Mouse (Mus musculus) stomach, postnatal 0 days (tissue): ENCODE data around the gene Msh3. TPM values are rescaled to one million over a fixed set of nuclear protein-coding genes. Genes with fewer than 3 reads are reported as not detected.
A peak's percentile ranks its signal among the peaks of the same experiment; 100 is the strongest.

Source experiments
- ATAC-seq: fragments of 200-750 bp; cut with Nextera tagmentation; 2 replicates; pipeline ENCODE4 v1.8.0; 2017; ENCODE audit not compliant: low FRiP score, low TSS enrichment
- DNase-seq: peaks from one replicate; pipeline ENCODE4 v3.0.0-alpha.2; 2016; ENCODE audit warnings: low spot score
- H3K27ac ChIP-seq: fragments of 300-500 bp; sonication (generic); replicated peaks from 2 replicates; pipeline ENCODE4 v1.5.1; 2014; ENCODE audit warnings: mild to moderate bottlenecking, control low read depth
- H3K27me3 ChIP-seq: fragments of 300-500 bp; sonication (generic); 2 replicates; pipeline ENCODE4 v1.6.1; 2014; ENCODE audit warnings: low read length; ENCODE audit not compliant: control insufficient read depth, insufficient read depth
- H3K36me3 ChIP-seq: fragments of 300-500 bp; sonication (generic); 2 replicates; pipeline ENCODE4 v1.6.1; 2014; ENCODE audit warnings: low read length, mixed read lengths; ENCODE audit not compliant: control insufficient read depth, insufficient read depth
- H3K4me1 ChIP-seq: fragments of 300-500 bp; sonication (generic); replicated peaks from 2 replicates; pipeline ENCODE4 v1.6.1; 2014; ENCODE audit warnings: antibody characterized with exemption; ENCODE audit not compliant: control insufficient read depth, insufficient read depth
- H3K4me2 ChIP-seq: fragments of 300-500 bp; sonication (generic); replicated peaks from 2 replicates; pipeline ENCODE4 v1.6.1; 2014; ENCODE audit warnings: low read depth, mild to moderate bottlenecking, control low read depth, moderate library complexity
- H3K4me3 ChIP-seq: fragments of 300-500 bp; sonication (generic); 2 replicates; pipeline ENCODE4 v1.5.1; 2014; ENCODE audit warnings: low read depth, low read length, control low read depth
- H3K9ac ChIP-seq: fragments of 300-500 bp; sonication (generic); 2 replicates; pipeline ENCODE4 v1.6.1; 2014; ENCODE audit warnings: mild to moderate bottlenecking, low read length, control low read depth, mixed read lengths
- H3K9me3 ChIP-seq: fragments of 300-500 bp; sonication (generic); 2 replicates; pipeline ENCODE4 v1.6.1; 2016; ENCODE audit warnings: low read length; ENCODE audit not compliant: control insufficient read depth
- CTCF ChIP-seq: IDR thresholded peaks from 2 replicates; pipeline ENCODE4 v1.5.1; 2016; ENCODE audit warnings: antibody characterized with exemption, low read depth, mild to moderate bottlenecking, moderate library complexity
- EP300 ChIP-seq: optimal IDR thresholded peaks from 2 replicates; pipeline ENCODE3; 2016; ENCODE audit warnings: antibody characterized with exemption
- WGBS: fragments of 180-500 bp; shearing (Covaris S2); extraction: QIAGEN DNeasy Blood & Tissue Kit; methylation state at CpG from one replicate; pipeline ENCODE4 v1.1.7; 2014; 5-methylcytosine and 5-hydroxymethylcytosine counted together
- polyA plus RNA-seq: library from polyadenylated mRNA; unstranded; fragments of >200 nt; fragmentation: Nextera tagmentation; extraction: Ambion mirVana; gene quantifications from 2 replicates; pipeline ENCODE4 v1.2.1, GENCODE M21; 2015

Msh3 gene
- polyA plus RNA-seq, 1 experiment from 2014 or later: 8.3 TPM

DNA sequence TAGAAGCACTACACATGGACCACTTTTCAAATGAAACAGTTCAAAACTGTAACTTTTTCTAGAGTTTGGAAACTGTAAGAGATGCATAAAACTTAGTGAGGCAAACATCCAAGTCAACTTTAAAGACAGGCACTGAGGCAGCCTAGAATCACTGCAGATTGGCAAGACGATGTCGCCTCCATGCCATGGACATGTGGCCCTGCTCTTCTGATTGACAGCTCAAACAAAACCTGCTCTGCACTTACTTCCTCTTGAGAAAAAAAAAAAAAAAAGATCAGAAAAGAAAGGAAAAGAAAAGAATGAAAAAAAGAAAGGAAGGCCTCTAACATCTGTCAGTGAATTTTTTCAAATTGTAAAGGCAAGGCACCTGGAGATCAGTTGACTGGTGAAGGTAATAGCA, 77.8 kb downstream of the Msh3 start:
- H3K9me3 ChIP-seq: no peaks in the 10 kb centered on the region
- ATAC-seq: no peak

DNA sequence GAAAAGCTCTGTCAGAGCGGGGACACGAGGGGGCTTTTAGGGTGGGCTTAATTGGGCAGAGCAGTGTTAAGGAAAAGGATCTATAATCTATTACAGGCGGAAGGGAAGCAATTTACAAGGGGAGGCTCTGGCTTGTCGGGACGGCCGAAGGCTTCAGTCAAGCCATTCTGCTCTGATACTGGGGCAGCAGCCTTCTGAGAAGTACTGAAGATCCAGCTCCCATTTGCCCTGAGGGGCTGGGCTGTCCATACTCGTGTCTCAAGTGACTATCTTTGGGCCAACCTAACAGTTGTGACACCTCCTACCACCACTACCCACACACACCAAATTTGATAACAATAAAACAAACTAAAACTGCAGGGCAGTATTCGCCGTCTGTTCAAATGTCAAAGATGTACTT, 79.5 kb downstream of the Msh3 start:
- WGBS: 89% methylated on average over 9 of the region's 9 CpGs
- no peaks in the 10 kb centered on the region for H3K36me3 ChIP-seq
- no peak overlapping the region for H3K4me3 ChIP-seq
- ATAC-seq (no peak), DNase-seq (no peak)
- TF ChIP-seq EP300: no peak
- TF ChIP-seq CTCF: no peak
- H3K4me2 ChIP-seq: no peak overlapping the region
- H3K27ac ChIP-seq: no peak overlapping the region
- no peaks in the 10 kb centered on the region for H3K9me3 ChIP-seq
- no peak overlapping the region for H3K9ac ChIP-seq
- no peaks in the 10 kb centered on the region for H3K27me3 ChIP-seq
- no peaks in the 10 kb centered on the region for H3K4me1 ChIP-seq

More for the DNA sequence above, 77.8 kb downstream of the Msh3 start:
- Histone ChIP-seq H3K9ac (no peak overlapping the region), H3K4me2 (no peak overlapping the region), H3K4me1 (no peaks in the 10 kb centered on the region), H3K27ac (no peak overlapping the region), H3K27me3 (no peaks in the 10 kb centered on the region), H3K4me3 (no peak overlapping the region), H3K36me3 (no peaks in the 10 kb centered on the region)
- DNase-seq: no peak
- no peak for TF ChIP-seq CTCF
- no peak for TF ChIP-seq EP300
- 94% methylated on average over 2 of the region's 2 CpGs for WGBS

- ATAC-seq (peak; percentile 72; the same call in 1 of the 2 replicates), DNase-seq (peak; percentile 70)
- no peak overlapping the region for H3K9ac ChIP-seq
- no peaks in the 10 kb centered on the region for H3K4me1 ChIP-seq
- H3K9me3 ChIP-seq: no peaks in the 10 kb centered on the region
- no peak overlapping the region for H3K27ac ChIP-seq
- TF ChIP-seq EP300 (no peak), CTCF (no peak)
- no peak overlapping the region for H3K4me2 ChIP-seq
- H3K36me3 ChIP-seq: no peaks in the 10 kb centered on the region
- H3K27me3 ChIP-seq: no peaks in the 10 kb centered on the region
- no peak overlapping the region for H3K4me3 ChIP-seq
- WGBS: 41% methylated on average over 14 of the region's 14 CpGs
These were observed 80.3 kb downstream of the Msh3 start for GRCm38 (mm10) chr13:92274274-92275198.

DNA sequence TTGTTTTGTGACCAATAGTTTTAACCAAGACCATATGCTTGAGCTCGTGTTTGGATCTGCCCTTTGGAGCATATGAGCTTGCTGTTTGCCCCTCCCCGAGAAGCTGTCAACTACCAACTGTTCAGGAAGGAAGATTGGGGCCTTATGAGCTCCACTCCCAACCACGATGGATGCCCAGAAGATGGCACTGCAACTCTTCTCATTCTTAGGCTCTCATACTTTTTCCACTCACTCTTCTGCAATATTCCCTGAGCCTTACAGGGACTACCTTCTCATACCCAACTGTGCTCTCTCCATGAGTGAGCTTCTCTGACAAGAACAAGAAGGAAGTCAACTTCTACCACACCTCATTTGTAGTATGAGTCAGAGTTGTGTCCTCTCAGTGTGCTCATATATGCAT, 87.7 kb downstream of the Msh3 start:
- H3K36me3 ChIP-seq: no peaks in the 10 kb centered on the region; the same call in 1 of the 2 replicates
- H3K27me3 ChIP-seq: no peaks in the 10 kb centered on the region
- no peak overlapping the region for H3K4me3 ChIP-seq
- ATAC-seq (no peak), DNase-seq (no peak)
- no peak overlapping the region for H3K4me2 ChIP-seq
- H3K27ac ChIP-seq: no peak overlapping the region
- H3K9ac ChIP-seq: no peak overlapping the region
- H3K4me1 ChIP-seq: no peaks in the 10 kb centered on the region
- TF ChIP-seq EP300 (no peak), CTCF (peak; percentile 35)
- WGBS: 80% methylated on average over 3 of the region's 3 CpGs
- no peaks in the 10 kb centered on the region for H3K9me3 ChIP-seq

DNA sequence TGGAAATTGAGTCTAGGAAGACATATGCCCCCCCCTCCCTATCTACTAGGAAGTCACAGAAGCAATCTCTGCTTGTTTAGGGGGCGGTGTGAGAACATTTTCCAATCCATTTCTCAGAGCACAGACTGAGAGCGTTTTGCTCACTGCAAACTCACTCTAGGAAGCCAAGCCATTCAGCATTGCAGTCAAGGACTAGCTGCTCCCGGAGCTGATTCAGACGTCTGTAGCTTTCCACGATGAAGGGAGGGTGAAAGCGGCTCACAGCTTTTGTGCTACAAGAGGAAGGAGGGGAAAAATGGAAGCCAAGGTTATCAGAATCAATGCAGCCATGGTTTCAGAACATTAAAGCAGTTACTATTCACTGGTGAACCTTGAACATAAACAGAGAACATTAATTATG, 91.2 kb downstream of the Msh3 start:
- DNase-seq: no peak
- TF ChIP-seq CTCF: no peak
- no peak for TF ChIP-seq EP300
- 88% methylated on average over 6 of the region's 6 CpGs for WGBS
- H3K36me3 ChIP-seq: peaks cover 3% of the 10 kb centered on the region; the same call in 1 of the 2 replicates
- no peak overlapping the region for H3K27ac ChIP-seq
- H3K4me1 ChIP-seq: no peaks in the 10 kb centered on the region
- no peaks in the 10 kb centered on the region for H3K9me3 ChIP-seq
- H3K4me2 ChIP-seq: no peak overlapping the region
- no peak for ATAC-seq
- no peak overlapping the region for H3K9ac ChIP-seq
- H3K4me3 ChIP-seq: no peak overlapping the region
- no peaks in the 10 kb centered on the region for H3K27me3 ChIP-seq

- Histone ChIP-seq H3K36me3 (peaks cover 3% of the 10 kb centered on the region; the same call in 1 of the 2 replicates), H3K27me3 (no peaks in the 10 kb centered on the region), H3K27ac (no peak overlapping the region), H3K4me1 (no peaks in the 10 kb centered on the region), H3K4me3 (no peak overlapping the region), H3K9me3 (no peaks in the 10 kb centered on the region), H3K9ac (no peak overlapping the region), H3K4me2 (no peak overlapping the region)
- ATAC-seq (no peak), DNase-seq (no peak)
- WGBS: 81% methylated on average over 5 of the region's 5 CpGs
- TF ChIP-seq EP300 (no peak), CTCF (no peak)
These were observed 93.5 kb downstream of the Msh3 start for GRCm38 (mm10) chr13:92261329-92261728.
